Mouse (Mus musculus) cerebral cortex, adult 2 months (tissue): ENCODE measurements around the gene Olfr683.

Source experiments
- WGBS: fragments of 180-500 bp; shearing (Covaris S2); methylation state at CpG from one replicate; pipeline ENCODE4 v1.1.7; 2018; 5-methylcytosine and 5-hydroxymethylcytosine counted together

Olfr683 gene

DNA sequence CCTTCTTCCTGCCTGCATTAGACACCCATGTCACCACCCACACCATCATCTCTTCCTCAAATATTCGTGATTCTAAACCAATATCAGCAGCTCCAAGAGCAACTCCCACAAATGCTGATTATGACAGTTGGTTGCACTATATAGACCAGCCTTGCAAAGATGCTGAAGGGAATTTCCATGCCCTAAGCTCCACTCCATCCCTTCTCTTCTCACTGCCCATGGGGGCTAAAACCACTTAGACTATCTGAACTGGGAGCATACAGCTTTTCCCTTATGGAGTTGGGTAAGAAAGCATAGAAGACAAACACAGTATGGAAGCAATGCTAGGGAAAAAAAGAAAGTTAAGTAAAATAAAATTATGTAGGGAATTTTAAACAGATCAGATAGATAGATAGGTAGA lies at the start of gene Olfr683:
Gene Olfr683, minus strand, starts transcription at position 101 of the 400 bp plus-strand sequence.
- WGBS = 62% methylated on average over 1 of the region's 1 CpGs

DNA sequence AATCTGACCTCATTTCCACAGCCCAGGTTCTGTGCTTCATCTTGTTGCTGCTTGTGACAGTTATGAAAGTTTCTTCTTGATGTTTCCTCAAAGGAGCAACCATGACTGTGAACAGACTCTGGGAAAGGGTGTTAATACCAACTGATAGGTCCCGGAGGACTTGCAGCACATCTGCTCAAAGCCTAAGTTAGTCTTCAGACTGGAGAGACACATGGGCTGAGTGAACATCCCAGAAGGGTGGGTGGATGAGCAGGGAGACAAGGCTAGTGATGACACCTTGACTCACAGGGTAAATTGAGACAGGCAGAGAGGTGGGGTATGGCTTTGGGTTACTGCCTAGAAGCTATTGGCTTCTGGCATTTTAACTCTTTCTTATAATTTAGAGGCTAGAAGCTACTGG lies 39.1 kb upstream of the Olfr683 start, which contains the start of gene Olfr685:
Gene Olfr685, minus strand, starts transcription at position 101 of the 400 bp plus-strand sequence.
- 47% methylated on average over 1 of the region's 1 CpGs for WGBS

DNA sequence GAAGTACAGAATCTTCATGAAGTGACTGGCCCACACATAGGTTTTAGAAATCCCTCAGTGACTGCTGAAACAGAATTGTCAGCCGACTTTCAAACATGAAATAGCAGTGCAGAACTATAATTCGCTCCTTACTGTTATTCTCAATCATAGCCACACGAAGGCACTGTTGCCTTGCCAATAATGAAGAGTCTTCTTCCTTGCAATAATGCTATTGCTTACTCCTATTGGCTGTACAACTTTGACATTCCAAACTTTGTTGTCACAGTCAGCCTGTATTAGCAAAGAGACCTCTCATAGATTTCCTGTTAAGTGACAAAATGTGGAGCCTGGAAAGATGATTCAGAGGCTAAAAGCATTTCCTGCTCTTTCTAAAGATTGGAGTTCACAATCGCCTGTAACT lies 24.0 kb upstream of the Olfr683 start:
- 42% methylated on average over 4 of the region's 4 CpGs for WGBS

DNA sequence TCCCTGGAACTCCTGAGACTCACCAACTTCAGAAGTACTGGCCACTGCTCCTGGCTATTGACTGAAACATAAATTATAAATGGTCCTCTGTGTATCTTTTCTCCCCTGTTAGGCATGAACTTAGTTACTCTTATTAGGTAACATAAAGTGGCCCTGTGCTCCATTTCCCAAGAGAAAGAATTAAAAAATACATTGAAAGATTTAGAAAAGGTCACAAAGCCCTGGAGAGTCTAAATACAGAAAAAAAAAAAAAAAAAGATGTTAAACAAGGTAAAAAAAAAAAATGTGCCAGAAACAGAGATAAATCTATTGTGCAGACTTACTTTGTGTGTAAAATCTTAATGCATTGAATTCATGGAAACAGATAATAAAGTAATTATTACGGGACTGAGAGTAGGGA lies 16.7 kb upstream of the Olfr683 start, which contains the start of gene Olfr684:
Gene Olfr684, minus strand, starts transcription at position 101 of the 400 bp plus-strand sequence.
- 64% methylated on average over 1 of the region's 1 CpGs for WGBS

DNA sequence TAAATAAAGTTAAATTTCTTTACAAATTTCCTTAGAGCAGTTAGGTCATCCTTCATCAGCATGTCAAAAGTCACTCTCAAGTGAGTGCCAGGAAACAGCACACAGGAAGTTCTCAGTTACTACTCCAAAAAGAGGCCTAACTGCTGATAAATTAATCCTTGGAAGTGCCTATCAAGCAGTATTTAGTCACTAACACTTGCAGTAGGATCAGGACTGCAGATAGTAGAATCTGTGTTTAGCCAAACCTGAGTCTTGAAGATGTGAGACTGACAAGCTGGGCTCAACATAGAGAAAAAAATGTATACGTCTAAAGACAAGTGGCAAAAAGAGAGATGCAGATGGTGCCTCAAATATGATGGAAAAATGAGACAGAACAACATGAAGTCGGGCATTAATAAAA lies 5.5 kb downstream of the Olfr683 start:
- 75% methylated on average over 2 of the region's 2 CpGs for WGBS

DNA sequence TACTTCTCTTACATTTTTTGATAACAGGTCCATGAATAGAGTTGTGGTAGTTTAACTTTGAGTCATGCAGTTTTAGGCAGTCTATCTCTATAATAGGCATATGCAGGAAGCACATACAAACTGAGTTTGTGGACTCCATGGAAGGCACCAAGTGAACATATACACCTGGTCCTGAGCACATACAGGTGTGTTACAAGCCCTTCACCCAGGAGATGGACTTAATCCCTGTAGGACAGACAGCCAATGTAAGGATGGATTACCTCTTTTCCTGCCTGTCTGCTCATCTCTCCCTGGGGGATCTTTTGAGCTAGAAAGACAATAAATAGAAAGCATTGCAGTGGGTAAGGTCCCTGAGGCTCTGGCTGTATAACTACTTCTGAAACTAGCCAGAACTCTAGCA lies 30.3 kb downstream of the Olfr683 start, which contains the start of gene Olfr681:
Gene Olfr681, plus strand, starts transcription at position 301 of the 400 bp plus-strand sequence.

DNA sequence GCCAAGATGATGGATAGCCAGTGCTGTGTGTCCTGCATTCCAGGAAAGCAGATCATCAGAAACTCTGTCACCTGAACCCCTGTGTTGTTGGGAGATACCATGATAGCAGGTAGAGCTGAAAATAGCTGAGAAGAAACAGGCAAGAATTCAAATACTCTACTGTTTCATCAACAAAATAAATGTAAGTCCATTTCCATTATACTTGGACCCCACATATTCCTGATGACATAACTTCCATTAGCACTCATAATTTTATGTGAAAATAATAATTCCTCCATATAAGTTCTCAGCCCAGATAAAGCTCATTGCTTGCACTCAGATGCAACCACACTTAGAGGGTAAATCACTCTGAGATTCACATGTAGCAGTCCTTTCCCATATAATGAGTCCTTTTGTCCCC lies 54.1 kb downstream of the Olfr683 start, which contains the start of gene Olfr680-ps1:
Gene Olfr680-ps1, minus strand, starts transcription at position 101 of the 400 bp plus-strand sequence.

